Mouse (Mus musculus): ENCODE results near the gene Serpinb2.

Serpinb2 gene

GRCm38 (mm10) chr1:107581220-107581619 lies 70.0 kb downstream of the Serpinb2 start:
- no peak for DNase-seq (ENCODE audit: low read depth, low spot score)

GRCm38 (mm10) chr1:107582900-107583299 lies 71.7 kb downstream of the Serpinb2 start:
- no peak for DNase-seq (ENCODE audit: low read depth, low spot score)

DNA sequence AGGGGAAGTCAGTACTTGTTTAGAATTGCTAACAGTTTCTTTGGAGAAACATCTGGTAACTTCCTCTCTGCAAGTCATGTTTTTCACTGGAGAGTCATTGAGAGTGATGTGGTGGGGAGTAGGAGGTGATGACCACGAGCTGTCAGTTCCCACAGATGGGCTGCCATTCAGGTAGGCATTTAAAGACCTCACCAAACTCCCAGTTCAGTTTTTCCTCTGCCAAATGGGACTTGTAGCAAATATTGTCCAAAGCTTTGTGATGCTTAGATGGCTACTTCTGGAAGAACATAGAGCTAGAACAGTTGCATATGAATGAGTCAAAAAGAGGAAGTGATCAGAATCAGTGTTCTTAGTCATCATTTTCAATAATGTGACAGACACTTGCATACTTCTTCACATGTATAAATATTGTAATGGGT lies 72.7 kb downstream of the Serpinb2 start:
- DNase-seq (ENCODE audit: low read depth, low spot score) = no peak

DNA sequence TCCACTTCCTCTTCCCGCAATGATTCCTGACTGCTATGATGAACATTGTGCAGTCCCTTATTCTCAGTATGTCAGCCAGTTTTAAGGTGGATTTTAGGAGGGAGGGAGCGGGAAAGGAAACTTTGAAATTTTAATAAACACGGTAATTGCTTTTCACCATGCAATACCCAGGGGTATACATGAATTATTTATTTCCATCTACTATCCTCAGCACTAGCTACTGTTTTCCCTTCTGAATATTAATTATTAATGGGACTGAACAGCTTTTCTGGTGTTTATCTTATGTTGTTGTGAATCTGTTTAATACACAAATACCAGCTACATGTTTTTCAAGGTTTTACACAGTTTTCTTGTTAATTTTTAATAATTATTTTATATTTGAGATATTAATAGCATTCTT lies 73.7 kb downstream of the Serpinb2 start:
- no peak for DNase-seq (ENCODE audit: low read depth, low spot score)
